Mouse (Mus musculus) G1E (cell line): ENCODE results near the gene Ube3b.

Source experiments
- CTCF ChIP-seq: IDR thresholded peaks from 2 replicates; pipeline ENCODE4 v1.5.1; 2012; ENCODE audit warnings: low read depth, low read length, inconsistent platforms, mixed read lengths
- GATA1 ChIP-seq: IDR thresholded peaks from 2 replicates; pipeline ENCODE4 v1.6.1; 2012; ENCODE audit warnings: borderline replicate concordance, low read length, inconsistent platforms, mixed read lengths
- GATA2 ChIP-seq: IDR thresholded peaks from 2 replicates; pipeline ENCODE4 v1.6.1; 2012; ENCODE audit warnings: low read depth, low read length, inconsistent platforms, borderline replicate concordance
- TAL1 ChIP-seq: conservative IDR thresholded peaks from 2 replicates; pipeline ENCODE4 v1.6.1; 2012; ENCODE audit warnings: low read depth, low read length, inconsistent platforms, mixed read lengths

- no peak for TF ChIP-seq GATA1
- no peak for TF ChIP-seq CTCF
- no peak for TF ChIP-seq TAL1
- TF ChIP-seq GATA2, result no peak
These were observed 19.4 kb upstream of the Ube3b start for GRCm38 (mm10) chr5:114360968-114361367.
